Mouse (Mus musculus) midbrain, embryonic 14.5 days (tissue): ENCODE measurements at regions not wholly inside any gene's neighbourhood (a gene's known extent, or its start where the extent isn't known, plus 50 kb on each side); places are given as distances from the start of the nearest gene placed in this dataset.

Source experiments
- ATAC-seq: fragments of 200-750 bp; cut with Nextera tagmentation; 2 replicates; pipeline ENCODE4 v1.8.0; 2017; ENCODE audit warnings: moderate number of reproducible peaks, moderate library complexity; ENCODE audit not compliant: low FRiP score, low TSS enrichment
- DNase-seq: peaks from one replicate; pipeline ENCODE4 v3.0.0-alpha.2; 2015
- H3K27ac ChIP-seq: fragments of 300-500 bp; sonication (generic); replicated peaks from 2 replicates; pipeline ENCODE4 v1.5.1; 2014; ENCODE audit warnings: mild to moderate bottlenecking, low read depth, low read length, moderate library complexity
- H3K27me3 ChIP-seq: fragments of 300-500 bp; sonication (generic); 2 replicates; pipeline ENCODE4 v1.6.1; 2014; ENCODE audit warnings: low read length, control low read depth, mixed read lengths; ENCODE audit not compliant: control insufficient read depth, insufficient read depth
- H3K36me3 ChIP-seq: fragments of 300-500 bp; sonication (generic); 2 replicates; pipeline ENCODE4 v1.6.1; 2014; ENCODE audit warnings: low read length, control low read depth; ENCODE audit not compliant: control insufficient read depth, insufficient read depth
- H3K4me1 ChIP-seq: fragments of 300-500 bp; sonication (generic); 2 replicates; pipeline ENCODE4 v1.6.1; 2014; ENCODE audit warnings: mild to moderate bottlenecking, antibody characterized with exemption, low read length, control low read depth; ENCODE audit not compliant: control insufficient read depth, insufficient read depth
- H3K4me2 ChIP-seq: fragments of 300-500 bp; sonication (generic); 2 replicates; pipeline ENCODE4 v1.6.1; 2014; ENCODE audit warnings: mild to moderate bottlenecking, low read length, moderate library complexity
- H3K4me3 ChIP-seq: fragments of 300-500 bp; sonication (generic); replicated peaks from 2 replicates; pipeline ENCODE4 v1.5.1; 2014; ENCODE audit warnings: low read depth, low read length
- H3K9ac ChIP-seq: fragments of 300-500 bp; sonication (generic); replicated peaks from 2 replicates; pipeline ENCODE4 v1.6.1; 2014; ENCODE audit warnings: mild to moderate bottlenecking, low read length, moderate library complexity
- H3K9me3 ChIP-seq: fragments of 300-500 bp; sonication (generic); 2 replicates; pipeline ENCODE4 v1.6.1; 2016; ENCODE audit warnings: low read length, control low read depth, mixed read lengths; ENCODE audit not compliant: control insufficient read depth
- WGBS: fragments of 180-500 bp; shearing (Covaris S2); extraction: QIAGEN DNeasy Blood & Tissue Kit; methylation state at CpG from one replicate; pipeline ENCODE4 v1.1.7; 2014; 5-methylcytosine and 5-hydroxymethylcytosine counted together

DNA sequence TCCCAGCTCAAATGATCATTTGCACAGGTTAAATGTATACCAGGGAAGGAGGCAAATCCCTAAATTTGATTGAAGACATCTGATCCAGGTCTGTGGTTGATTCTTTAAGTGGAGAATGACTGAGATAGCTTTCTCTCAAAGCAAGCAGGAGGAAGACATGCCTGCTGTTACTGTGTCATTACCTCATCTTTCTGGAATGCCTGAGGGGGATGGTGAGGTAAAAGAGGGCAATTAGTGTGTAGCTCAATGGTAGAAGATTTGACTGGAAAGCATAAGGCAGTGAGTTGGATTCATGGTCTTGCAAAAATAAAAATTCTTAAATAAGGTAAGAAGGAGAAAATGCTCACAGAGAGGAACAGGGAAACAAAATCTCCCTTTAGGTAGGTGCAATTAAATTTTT, 144.9 kb downstream of the Fam84b start:
- H3K27me3 ChIP-seq, result no peaks in the 10 kb centered on the region
- no peak overlapping the region for H3K4me2 ChIP-seq
- no peaks in the 10 kb centered on the region for H3K4me1 ChIP-seq
- peak; percentile 23 for DNase-seq
- ATAC-seq, result no peak
- H3K9me3 ChIP-seq, result no peaks in the 10 kb centered on the region
- H3K4me3 ChIP-seq, result no peak overlapping the region
- no peaks in the 10 kb centered on the region for H3K36me3 ChIP-seq
- H3K9ac ChIP-seq, result no peak overlapping the region
- H3K27ac ChIP-seq, result no peak overlapping the region

DNA sequence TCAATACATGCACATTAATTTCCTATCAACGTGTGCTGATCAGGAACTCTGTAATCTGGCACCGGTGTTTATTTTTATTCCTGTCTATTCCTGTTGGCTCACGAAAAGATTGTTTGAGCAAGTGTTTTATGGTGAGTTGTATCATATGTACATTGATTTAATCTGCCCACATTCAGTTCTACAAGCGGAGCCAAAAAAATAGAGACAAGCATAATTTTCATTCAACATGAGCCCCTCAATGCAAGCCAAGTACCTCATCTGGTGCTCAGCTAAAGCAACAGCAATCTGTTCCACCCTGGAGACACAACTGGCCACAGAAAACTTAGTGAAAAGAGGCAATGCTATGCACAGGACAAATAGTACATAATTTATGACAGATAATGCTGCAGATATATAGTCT, 147.6 kb downstream of the Fam84b start:
- DNase-seq (no peak), ATAC-seq (no peak)
- Histone ChIP-seq H3K27me3 (no peaks in the 10 kb centered on the region), H3K4me1 (no peaks in the 10 kb centered on the region), H3K27ac (no peak overlapping the region), H3K9ac (no peak overlapping the region), H3K4me2 (no peak overlapping the region), H3K36me3 (no peaks in the 10 kb centered on the region), H3K9me3 (no peaks in the 10 kb centered on the region), H3K4me3 (no peak overlapping the region)
- 93% methylated on average over 4 of the region's 4 CpGs for WGBS

DNA sequence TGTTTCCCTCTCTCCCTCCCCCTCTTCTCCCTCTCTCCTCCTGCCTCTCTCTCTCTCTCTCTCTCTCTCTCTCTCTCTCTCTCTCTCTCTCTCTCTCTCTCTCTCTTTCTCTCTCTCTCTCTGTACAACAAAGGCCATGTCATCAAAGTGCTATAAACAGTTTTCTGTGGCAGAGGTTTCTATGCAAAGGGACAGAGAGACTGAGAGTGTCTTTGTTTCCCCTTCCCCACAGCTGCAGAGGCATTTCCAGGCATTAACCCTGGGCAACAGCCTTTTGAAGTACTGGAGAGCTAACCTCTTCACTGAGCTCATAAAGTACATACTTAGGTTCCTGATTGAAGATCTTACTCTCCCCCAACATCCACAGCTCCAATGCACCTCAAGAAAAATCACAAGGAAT, 152.3 kb downstream of the Fam84b start:
- Histone ChIP-seq H3K36me3 (no peaks in the 10 kb centered on the region), H3K9me3 (no peaks in the 10 kb centered on the region), H3K4me3 (no peak overlapping the region), H3K9ac (no peak overlapping the region), H3K27me3 (no peaks in the 10 kb centered on the region), H3K4me1 (no peaks in the 10 kb centered on the region), H3K27ac (no peak overlapping the region), H3K4me2 (no peak overlapping the region)
- DNase-seq (no peak), ATAC-seq (no peak)

DNA sequence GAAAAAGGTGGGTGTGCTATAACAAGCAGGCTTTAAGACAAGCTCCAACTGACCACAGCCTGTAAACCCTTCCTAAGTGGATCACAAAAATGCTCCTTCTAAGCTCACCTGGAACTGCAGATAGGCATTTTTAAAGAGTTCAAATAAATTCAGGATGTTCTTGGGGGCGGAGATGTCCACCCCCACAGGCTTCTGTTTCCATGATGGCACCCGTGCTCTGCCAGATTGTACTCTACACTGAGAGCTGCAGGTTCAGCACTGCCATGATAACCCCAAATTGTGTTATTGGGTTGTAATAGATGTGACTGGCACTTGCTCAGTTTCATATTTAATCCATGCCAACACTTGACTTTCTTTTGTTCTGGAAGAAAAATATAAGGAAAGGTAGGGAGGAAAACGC, 158.8 kb downstream of the Fam84b start:
- Histone ChIP-seq H3K36me3 (no peaks in the 10 kb centered on the region), H3K4me2 (no peak overlapping the region), H3K9ac (no peak overlapping the region), H3K9me3 (no peaks in the 10 kb centered on the region), H3K27ac (no peak overlapping the region), H3K4me3 (no peak overlapping the region), H3K27me3 (no peaks in the 10 kb centered on the region), H3K4me1 (no peaks in the 10 kb centered on the region)
- ATAC-seq, result no peak
- no peak for DNase-seq
- 96% methylated on average over 3 of the region's 3 CpGs for WGBS

DNA sequence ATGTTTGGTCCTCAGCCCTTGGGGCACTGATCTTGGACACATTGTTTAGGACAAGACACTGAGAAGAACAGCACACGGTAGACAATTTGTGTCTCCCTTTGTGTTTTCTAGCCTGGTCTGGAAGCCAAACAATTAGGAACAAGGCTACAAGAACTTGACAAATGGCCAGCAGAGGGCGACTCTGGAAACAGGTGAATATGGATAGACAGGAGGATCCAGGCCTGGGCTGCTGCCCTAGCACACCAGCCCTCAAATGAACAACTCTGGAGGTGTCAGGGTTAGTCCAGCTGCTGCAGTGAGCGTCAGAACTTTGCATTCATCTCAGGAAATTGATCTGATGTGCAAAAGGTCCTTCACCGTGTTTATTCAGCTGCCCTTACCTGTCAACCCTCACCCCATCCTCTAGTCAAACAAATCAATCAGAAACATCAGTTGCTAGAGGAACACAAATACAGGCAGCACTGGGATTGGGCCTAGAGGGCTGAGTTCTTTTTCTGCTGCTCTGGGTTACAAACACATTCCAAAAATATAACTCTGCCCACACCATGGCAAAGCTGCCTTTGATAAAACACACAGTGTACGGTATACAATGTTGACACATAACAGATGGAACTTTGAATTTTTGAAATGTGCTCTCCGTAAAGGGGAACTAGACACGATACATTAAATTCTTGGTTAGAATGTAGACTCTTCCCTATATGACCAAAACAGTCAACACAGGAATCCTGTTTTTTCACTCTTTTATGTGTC, 159.7 kb downstream of the Fam84b start:
- H3K4me2 ChIP-seq, result no peak overlapping the region
- H3K27me3 ChIP-seq, result no peaks in the 10 kb centered on the region
- H3K4me1 ChIP-seq, result no peaks in the 10 kb centered on the region
- DNase-seq (peak; percentile 20), ATAC-seq (no peak)
- H3K9ac ChIP-seq, result no peak overlapping the region
- WGBS, result 61% methylated on average over 7 of the region's 7 CpGs
- H3K9me3 ChIP-seq, result no peaks in the 10 kb centered on the region
- no peak overlapping the region for H3K4me3 ChIP-seq
- H3K27ac ChIP-seq, result no peak overlapping the region
- H3K36me3 ChIP-seq, result no peaks in the 10 kb centered on the region

DNA sequence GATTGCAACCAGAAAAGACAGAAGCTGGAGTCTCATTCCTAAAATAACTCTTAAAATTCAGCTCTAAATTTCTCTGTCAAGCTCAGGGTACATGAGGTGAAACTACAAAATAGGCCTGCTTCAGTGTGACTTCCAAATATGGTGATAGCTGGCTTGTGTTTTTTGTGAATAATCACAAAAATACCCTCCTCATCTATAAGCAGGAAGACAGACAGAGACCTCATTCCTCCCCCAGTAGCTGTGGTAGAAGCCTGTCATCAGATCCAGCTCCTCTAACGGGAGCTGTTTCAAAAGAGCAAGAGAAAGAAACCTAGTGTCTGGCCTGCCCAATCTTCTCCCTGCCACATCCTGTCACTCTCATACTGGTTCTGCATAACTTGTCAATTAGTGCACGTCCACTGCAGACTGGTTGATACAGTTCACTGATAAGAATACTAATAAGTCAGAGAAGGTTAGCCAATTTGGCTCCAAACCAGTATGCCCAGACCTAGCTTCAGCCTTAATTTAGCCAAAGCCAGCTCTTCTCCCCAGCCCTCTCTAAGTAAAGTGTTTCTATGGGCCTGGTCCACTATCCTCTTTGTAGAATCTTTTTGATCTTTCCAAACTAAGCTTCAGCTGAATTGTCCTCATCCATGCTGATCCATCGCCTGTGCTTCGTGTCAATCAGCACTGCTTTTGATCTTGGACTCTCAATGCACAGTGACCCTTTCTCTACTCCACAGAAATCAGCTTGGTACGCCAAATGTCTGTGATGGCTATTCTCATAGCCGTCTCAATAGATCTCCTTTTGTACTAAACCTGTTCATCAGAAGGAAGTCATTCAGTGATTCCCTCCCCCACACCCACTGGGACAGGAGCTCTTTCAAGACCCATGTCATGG, 160.6 kb downstream of the Fam84b start:
- Histone ChIP-seq H3K4me2 (no peak overlapping the region), H3K9me3 (no peaks in the 10 kb centered on the region), H3K9ac (no peak overlapping the region), H3K4me3 (no peak overlapping the region), H3K27me3 (no peaks in the 10 kb centered on the region), H3K27ac (no peak overlapping the region), H3K4me1 (no peaks in the 10 kb centered on the region), H3K36me3 (no peaks in the 10 kb centered on the region)
- ATAC-seq (peak; percentile 37; the same call in 1 of the 2 replicates), DNase-seq (peak; percentile 18)
- WGBS, result 6% methylated on average over 6 of the region's 6 CpGs

DNA sequence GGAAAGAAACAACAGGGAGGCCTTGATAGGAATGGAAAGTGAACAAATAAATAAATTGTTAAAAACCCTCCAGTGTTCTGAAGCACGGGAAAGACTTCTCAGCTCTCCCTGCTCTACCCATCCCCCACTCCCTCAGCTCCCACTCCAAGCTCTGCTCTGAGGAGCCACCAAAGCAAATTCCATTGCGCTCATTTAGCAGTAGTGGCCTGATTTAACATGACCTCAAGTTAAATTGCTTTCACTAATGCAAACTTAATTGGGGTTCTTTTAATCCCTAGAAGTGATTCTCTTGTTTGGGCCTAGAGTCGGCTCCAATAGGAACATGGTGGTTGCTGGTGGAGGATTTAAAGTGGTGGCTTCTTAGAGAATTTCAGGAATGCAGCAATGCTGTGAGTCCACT, 161.4 kb downstream of the Fam84b start:
- Histone ChIP-seq H3K4me3 (no peak overlapping the region), H3K4me2 (no peak overlapping the region), H3K36me3 (no peaks in the 10 kb centered on the region), H3K9me3 (no peaks in the 10 kb centered on the region), H3K27me3 (no peaks in the 10 kb centered on the region), H3K27ac (no peak overlapping the region), H3K9ac (no peak overlapping the region), H3K4me1 (no peaks in the 10 kb centered on the region)
- no peak for ATAC-seq
- 21% methylated on average over 3 of the region's 3 CpGs for WGBS
- DNase-seq, result peak; percentile 15

DNA sequence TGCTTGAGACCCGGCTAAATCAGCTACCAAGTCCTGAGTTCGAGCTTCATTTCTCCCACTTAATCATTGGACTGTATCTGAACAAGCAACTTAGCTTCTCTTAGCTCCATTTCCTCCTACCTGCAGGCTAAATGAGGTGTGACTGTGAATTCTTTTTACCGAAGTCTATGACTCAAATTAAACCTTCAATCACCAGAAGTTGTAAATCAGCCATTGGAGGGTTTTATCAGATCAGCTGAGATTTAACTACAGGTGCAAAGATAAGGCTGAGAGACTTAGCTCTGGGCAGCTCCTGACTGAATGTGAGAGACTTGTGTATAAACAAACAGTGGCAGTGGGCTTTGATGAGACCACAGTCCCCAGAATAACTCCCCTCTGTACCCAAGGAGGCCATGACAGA, 176.2 kb downstream of the Fam84b start:
- no peak overlapping the region for H3K4me3 ChIP-seq
- no peaks in the 10 kb centered on the region for H3K4me1 ChIP-seq
- no peaks in the 10 kb centered on the region for H3K36me3 ChIP-seq
- ATAC-seq (no peak), DNase-seq (no peak)
- H3K4me2 ChIP-seq, result no peak overlapping the region
- H3K9me3 ChIP-seq, result no peaks in the 10 kb centered on the region
- no peak overlapping the region for H3K27ac ChIP-seq
- 89% methylated on average over 3 of the region's 3 CpGs for WGBS
- H3K9ac ChIP-seq, result no peak overlapping the region
- H3K27me3 ChIP-seq, result no peaks in the 10 kb centered on the region

DNA sequence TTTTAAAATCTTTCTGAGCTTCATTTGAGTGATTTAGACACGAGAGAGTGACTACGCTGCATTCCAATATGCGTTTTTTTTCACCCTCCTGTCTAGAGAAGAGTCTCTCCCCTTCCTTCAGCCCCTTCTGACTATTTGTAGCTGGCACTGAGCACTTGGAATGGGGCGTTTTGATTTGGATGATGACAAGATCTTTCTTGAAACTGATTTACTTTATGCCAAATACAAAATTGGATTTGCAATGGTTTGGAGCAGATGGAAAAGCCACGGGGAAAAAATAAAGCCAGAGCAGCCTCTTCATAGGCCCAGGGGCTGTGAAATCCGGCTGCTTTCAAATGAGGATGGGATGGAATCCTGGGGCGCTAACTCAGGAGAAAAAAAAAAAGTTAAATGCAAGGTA, 196.0 kb downstream of the Fam84b start:
- no peak overlapping the region for H3K4me2 ChIP-seq
- no peak for ATAC-seq
- H3K9me3 ChIP-seq, result no peaks in the 10 kb centered on the region
- WGBS, result 56% methylated on average over 7 of the region's 7 CpGs
- DNase-seq, result peak; percentile 8
- no peaks in the 10 kb centered on the region for H3K4me1 ChIP-seq
- H3K4me3 ChIP-seq, result no peak overlapping the region
- H3K9ac ChIP-seq, result no peak overlapping the region
- no peak overlapping the region for H3K27ac ChIP-seq
- no peaks in the 10 kb centered on the region for H3K27me3 ChIP-seq
- H3K36me3 ChIP-seq, result no peaks in the 10 kb centered on the region
